Mouse (Mus musculus) embryonic facial prominence, embryonic 15.5 days (tissue): ENCODE measurements around the gene Capn12. TPM values are rescaled to one million over a fixed set of nuclear protein-coding genes. Genes with fewer than 3 reads are reported as not detected.
"Not testable (repeated sequence)": the region's sequence is repeated elsewhere in the genome, so short reads cannot be mapped to it uniquely, and the experiment has no call there.

Experiments used
- ATAC-seq: fragments of 200-750 bp; cut with Nextera tagmentation; 2 replicates; pipeline ENCODE4 v1.8.0; 2017; ENCODE audit warnings: low read depth, moderate TSS enrichment; ENCODE audit not compliant: insufficient number of reproducible peaks, low FRiP score, low TSS enrichment
- H3K27ac ChIP-seq: fragments of 300-500 bp; sonication (generic); replicated peaks from 2 replicates; pipeline ENCODE4 v1.5.1; 2015; ENCODE audit warnings: mild to moderate bottlenecking, inconsistent platforms
- H3K27me3 ChIP-seq: fragments of 300-500 bp; sonication (generic); 2 replicates; pipeline ENCODE4 v1.6.1; 2015; ENCODE audit warnings: inconsistent platforms
- H3K36me3 ChIP-seq: fragments of 300-500 bp; sonication (generic); 2 replicates; pipeline ENCODE4 v1.6.1; 2015; ENCODE audit warnings: mild to moderate bottlenecking, inconsistent platforms
- H3K4me1 ChIP-seq: fragments of 300-500 bp; sonication (generic); 2 replicates; pipeline ENCODE4 v1.6.1; 2015; ENCODE audit warnings: inconsistent platforms
- H3K4me2 ChIP-seq: fragments of 300-500 bp; sonication (generic); replicated peaks from 2 replicates; pipeline ENCODE4 v1.6.1; 2015; ENCODE audit warnings: mild to moderate bottlenecking, inconsistent platforms
- H3K4me3 ChIP-seq: fragments of 300-500 bp; sonication (generic); replicated peaks from 2 replicates; pipeline ENCODE4 v1.5.1; 2015; ENCODE audit warnings: mild to moderate bottlenecking, inconsistent platforms
- H3K9ac ChIP-seq: fragments of 300-500 bp; sonication (generic); 2 replicates; pipeline ENCODE4 v1.6.1; 2015; ENCODE audit warnings: inconsistent platforms
- H3K9me3 ChIP-seq: fragments of 300-500 bp; sonication (generic); replicated peaks from 2 replicates; pipeline ENCODE4 v1.6.1; 2016; ENCODE audit warnings: inconsistent platforms
- WGBS: fragments of 180-500 bp; shearing (Covaris S2); methylation state at CpG from one replicate; pipeline ENCODE4 v1.1.7; 2015; 5-methylcytosine and 5-hydroxymethylcytosine counted together
- polyA plus RNA-seq: library from polyadenylated mRNA; unstranded; fragments of >200 nt; fragmentation: Nextera tagmentation; extraction: Ambion mirVana; gene quantifications from 2 replicates; pipeline ENCODE4 v1.2.1, GENCODE M21; 2015

The Capn12 gene
- polyA plus RNA-seq, 1 experiment from 2014 or later, result 1.1 TPM

DNA sequence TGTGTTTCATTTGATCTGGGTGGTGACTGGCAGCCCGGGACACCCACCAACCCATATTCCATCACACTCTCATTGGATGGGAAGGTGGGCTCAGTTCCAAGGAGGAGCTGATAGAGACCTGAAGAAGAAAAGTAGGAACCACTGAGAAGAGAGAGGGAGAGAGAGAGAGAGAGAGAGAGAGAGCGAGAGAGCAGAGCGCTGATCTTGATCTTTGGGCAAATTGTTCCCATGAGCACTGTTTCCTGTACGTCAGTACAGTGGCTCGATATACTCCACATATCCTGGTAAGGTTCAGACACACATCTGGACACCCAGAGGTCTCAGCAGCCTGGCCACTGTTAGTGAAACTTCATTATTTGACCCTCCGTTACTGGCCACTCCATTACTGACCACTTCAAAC lies 17.7 kb upstream of the Capn12 start, which contains the start of gene Lgals7:
TSS of gene Lgals7 (plus strand) at position 314 of the 400 bp plus-strand sequence.
- no peaks in the 10 kb centered on the region for H3K27me3 ChIP-seq
- H3K27ac ChIP-seq, result peak within 1 kb of the TSS; percentile 83
- peak within 1 kb of the TSS; percentile 51 for H3K4me2 ChIP-seq
- WGBS, result 61% methylated on average over 6 of the region's 6 CpGs
- peaks cover 42% of the 10 kb centered on the region for H3K4me1 ChIP-seq
- peak within 1 kb of the TSS; percentile 18; the same call in 1 of the 2 replicates for H3K9ac ChIP-seq
- H3K9me3 ChIP-seq, result no peaks in the 10 kb centered on the region
- no peak for ATAC-seq
- H3K4me3 ChIP-seq, result peak within 1 kb of the TSS; percentile 35
- no peaks in the 10 kb centered on the region for H3K36me3 ChIP-seq

GRCm38 (mm10) chr7:28864288-28864750 lies 16.9 kb upstream of the Capn12 start:
- Histone ChIP-seq H3K27ac (peak overlapping the region; percentile 83), H3K9me3 (no peaks in the 10 kb centered on the region), H3K4me3 (peak overlapping the region; percentile 35), H3K36me3 (no peaks in the 10 kb centered on the region), H3K27me3 (no peaks in the 10 kb centered on the region), H3K4me2 (peak overlapping the region; percentile 51), H3K4me1 (peaks cover 42% of the 10 kb centered on the region), H3K9ac (peak overlapping the region; percentile 18; the same call in 1 of the 2 replicates)
- peak; percentile 30; the same call in 1 of the 2 replicates for ATAC-seq
- WGBS, result 25% methylated on average over 9 of the region's 9 CpGs

- H3K4me2 ChIP-seq, result peak overlapping the region; percentile 51
- 39% methylated on average over 33 of the region's 33 CpGs for WGBS
- no peaks in the 10 kb centered on the region for H3K27me3 ChIP-seq
- H3K4me1 ChIP-seq, result peaks cover 42% of the 10 kb centered on the region
- ATAC-seq, result peak; percentile 51; the same call in 1 of the 2 replicates
- H3K9ac ChIP-seq, result no peak overlapping the region
- peak overlapping the region; percentile 83 for H3K27ac ChIP-seq
- no peaks in the 10 kb centered on the region for H3K9me3 ChIP-seq
- no peaks in the 10 kb centered on the region for H3K36me3 ChIP-seq
- peak overlapping the region; percentile 35 for H3K4me3 ChIP-seq
Measured at GRCm38 (mm10) chr7:28865481-28866300, 15.5 kb upstream of the Capn12 start.

- Histone ChIP-seq H3K9ac (no peak overlapping the region), H3K4me3 (no peak overlapping the region), H3K9me3 (no peaks in the 10 kb centered on the region), H3K4me2 (peak overlapping the region; percentile 51; the same call in 1 of the 2 replicates), H3K4me1 (peaks cover 42% of the 10 kb centered on the region), H3K27me3 (no peaks in the 10 kb centered on the region), H3K27ac (peak overlapping the region; percentile 83), H3K36me3 (no peaks in the 10 kb centered on the region)
- WGBS, result 79% methylated on average over 28 of the region's 28 CpGs
- ATAC-seq, result no peak
Measured at GRCm38 (mm10) chr7:28866769-28867507, 14.3 kb upstream of the Capn12 start.

DNA sequence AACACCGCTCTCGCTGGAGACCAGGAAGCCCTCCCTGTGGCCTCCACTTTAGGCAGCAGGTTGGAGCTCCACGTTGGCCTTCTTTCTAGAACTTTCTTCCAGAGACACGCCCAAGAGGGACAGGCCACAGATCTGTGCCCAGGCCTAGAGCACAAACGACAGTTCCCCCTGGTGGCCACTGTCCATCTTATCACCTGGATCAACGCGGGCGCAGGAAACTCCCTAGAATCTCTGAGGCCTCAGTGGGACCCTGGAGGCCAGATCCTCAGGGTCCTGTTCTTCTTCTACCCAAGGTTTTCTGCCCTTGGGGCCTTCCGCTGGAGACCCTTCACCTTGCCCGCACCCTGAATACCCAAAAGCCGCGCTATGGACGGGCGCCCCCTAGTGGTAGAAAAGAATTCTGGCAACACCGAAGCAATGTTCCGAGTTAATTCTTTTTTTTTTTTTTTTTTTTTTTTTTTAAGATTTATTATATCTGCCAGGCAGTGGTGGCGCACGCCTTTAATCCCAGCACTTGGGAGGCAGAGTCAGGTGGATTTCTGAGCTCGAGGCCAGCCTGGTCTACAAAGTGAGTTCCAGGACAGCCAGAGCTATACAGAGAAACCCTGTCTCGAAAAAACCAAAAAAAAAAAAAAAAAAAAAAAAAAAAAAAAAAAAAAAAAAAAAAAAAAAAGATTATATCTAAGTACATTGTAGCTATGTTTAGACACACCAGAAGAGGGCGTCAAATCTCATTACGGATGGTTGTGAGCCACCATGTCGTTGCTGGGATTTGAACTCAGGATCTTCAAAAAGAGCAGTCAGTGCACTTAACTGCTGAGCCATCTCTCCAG lies 13.5 kb upstream of the Capn12 start:
- H3K9me3 ChIP-seq, H3K27me3 ChIP-seq, ATAC-seq, H3K9ac ChIP-seq, H3K36me3 ChIP-seq: not testable (repeated sequence)
- H3K27ac ChIP-seq, result peak overlapping the region; percentile 83
- peaks cover 42% of the 10 kb centered on the region for H3K4me1 ChIP-seq
- peak overlapping the region; percentile 34; the same call in 1 of the 2 replicates for H3K4me2 ChIP-seq
- H3K4me3 ChIP-seq, result 0 out of 2 replicates have a peak overlapping the region, but pooled peaks have one; percentile 12
- 31% methylated on average over 23 of the region's 23 CpGs for WGBS

DNA sequence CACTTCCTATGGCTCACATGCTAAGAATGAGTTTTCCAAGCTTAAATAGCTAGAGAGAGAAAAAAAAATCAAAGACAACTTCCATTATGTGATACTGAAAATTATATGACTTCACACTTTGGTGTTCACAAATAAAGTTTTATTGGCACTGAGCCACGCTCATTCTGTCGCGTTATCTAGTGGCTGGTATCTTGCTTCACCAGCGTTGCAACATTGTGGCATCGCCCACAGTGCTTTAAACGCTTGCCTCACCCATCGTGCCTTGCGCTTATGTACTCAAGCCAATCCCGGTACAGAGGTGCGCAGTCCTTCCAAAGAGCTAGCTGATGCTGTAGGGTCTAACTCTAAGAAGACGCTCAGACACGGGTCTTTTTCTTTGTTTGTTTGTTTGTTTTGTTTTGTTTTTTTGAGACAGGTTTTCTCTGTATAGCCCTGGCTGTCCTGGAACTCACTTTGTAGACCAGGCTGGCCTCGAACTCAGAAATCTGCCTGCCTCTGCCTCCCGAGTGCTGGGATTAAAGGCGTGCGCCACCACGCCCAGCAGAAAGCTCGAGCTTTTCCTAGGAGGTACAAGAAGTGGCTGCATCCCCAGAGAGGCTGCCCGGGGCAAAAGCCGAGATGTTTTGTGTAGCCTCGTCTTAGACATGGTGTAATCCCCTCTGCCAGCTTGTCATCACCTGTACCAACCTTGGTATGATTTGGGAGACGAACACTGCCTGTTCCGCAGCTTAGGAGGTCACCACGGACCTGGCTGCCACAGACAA lies 10.1 kb upstream of the Capn12 start:
- Histone ChIP-seq H3K36me3 (no peaks in the 10 kb centered on the region), H3K4me1 (peaks cover 14% of the 10 kb centered on the region), H3K9ac (no peak overlapping the region), H3K9me3 (no peaks in the 10 kb centered on the region), H3K4me3 (no peak overlapping the region), H3K27ac (no peak overlapping the region), H3K27me3 (no peaks in the 10 kb centered on the region), H3K4me2 (no peak overlapping the region)
- 84% methylated on average over 24 of the region's 24 CpGs for WGBS
- ATAC-seq, result no peak

- Histone ChIP-seq H3K4me2 (no peak overlapping the region), H3K27me3 (no peaks in the 10 kb centered on the region), H3K36me3 (no peaks in the 10 kb centered on the region), H3K9ac (no peak overlapping the region), H3K4me1 (no peaks in the 10 kb centered on the region), H3K4me3 (no peak overlapping the region), H3K27ac (no peak overlapping the region), H3K9me3 (no peaks in the 10 kb centered on the region)
- ATAC-seq, result no peak
- WGBS, result 58% methylated on average over 2 of the region's 2 CpGs
Measured at GRCm38 (mm10) chr7:28874565-28874964, 6.7 kb upstream of the Capn12 start.

DNA sequence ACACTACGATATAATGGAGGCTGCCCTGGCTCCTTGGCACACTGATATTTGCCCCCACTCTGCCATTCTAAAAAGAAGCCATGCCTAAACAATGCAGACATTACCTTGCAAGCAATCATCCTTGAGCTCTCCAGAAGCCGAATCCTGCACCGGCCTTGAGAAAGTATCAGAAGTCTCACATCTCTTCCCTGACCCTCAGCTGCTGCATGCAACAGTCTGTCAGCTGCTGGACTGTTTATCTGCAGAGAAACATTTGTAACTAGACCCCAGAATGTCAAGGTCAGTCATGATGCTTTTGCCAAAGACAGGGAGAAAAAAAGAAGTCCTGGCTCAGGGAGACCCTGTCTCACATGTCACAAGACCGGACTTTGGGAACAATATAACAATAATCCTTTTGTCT lies 5.1 kb upstream of the Capn12 start:
- no peaks in the 10 kb centered on the region for H3K9me3 ChIP-seq
- ATAC-seq, result no peak
- WGBS, result 63% methylated on average over 4 of the region's 4 CpGs

DNA sequence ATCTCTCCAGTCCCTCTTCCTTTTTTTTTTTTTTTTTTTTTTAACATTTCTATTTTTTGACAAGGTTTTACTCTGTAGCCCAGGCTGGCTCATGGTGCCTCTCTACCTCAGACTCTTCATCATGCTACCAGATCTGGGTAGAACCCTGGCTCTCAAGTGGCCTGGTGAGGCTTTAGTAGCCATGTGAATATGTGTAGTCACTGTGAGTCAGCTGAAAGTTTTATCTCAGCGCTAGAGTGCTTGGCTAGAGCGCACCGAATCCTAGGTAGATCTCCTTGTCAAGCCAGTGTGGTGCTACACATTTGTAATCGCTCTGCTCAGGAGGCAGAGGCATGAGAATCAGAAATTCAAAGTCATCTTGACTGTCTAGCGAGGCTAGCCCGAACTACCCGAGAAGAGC lies 4.1 kb upstream of the Capn12 start:
- peaks cover 7% of the 10 kb centered on the region for H3K4me1 ChIP-seq
- H3K4me3 ChIP-seq, result no peak overlapping the region
- no peak overlapping the region for H3K27ac ChIP-seq
- ATAC-seq, result no peak
- no peaks in the 10 kb centered on the region for H3K27me3 ChIP-seq
- no peaks in the 10 kb centered on the region for H3K36me3 ChIP-seq
- no peak overlapping the region for H3K9ac ChIP-seq
- H3K9me3 ChIP-seq, result no peaks in the 10 kb centered on the region
- no peak overlapping the region for H3K4me2 ChIP-seq
- 86% methylated on average over 7 of the region's 7 CpGs for WGBS

More for the DNA sequence above, 5.1 kb upstream of the Capn12 start:
- no peak overlapping the region for H3K27ac ChIP-seq
- no peak overlapping the region for H3K4me3 ChIP-seq
- H3K36me3 ChIP-seq, result no peaks in the 10 kb centered on the region
- H3K27me3 ChIP-seq, result no peaks in the 10 kb centered on the region
- H3K4me1 ChIP-seq, result peaks cover 7% of the 10 kb centered on the region
- no peak overlapping the region for H3K4me2 ChIP-seq
- H3K9ac ChIP-seq, result no peak overlapping the region

- Histone ChIP-seq H3K27me3 (no peaks in the 10 kb centered on the region), H3K4me3 (no peak overlapping the region), H3K4me1 (peaks cover 7% of the 10 kb centered on the region), H3K4me2 (no peak overlapping the region), H3K9ac (no peak overlapping the region), H3K36me3 (no peaks in the 10 kb centered on the region), H3K9me3 (no peaks in the 10 kb centered on the region), H3K27ac (no peak overlapping the region)
- ATAC-seq, result no peak
- 52% methylated on average over 4 of the region's 4 CpGs for WGBS
Measured at GRCm38 (mm10) chr7:28877856-28878255, 3.4 kb upstream of the Capn12 start.
